Mouse (Mus musculus): ENCODE measurements around the gene Olfml2b. TPM values are rescaled to one million over a fixed set of nuclear protein-coding genes. Genes with fewer than 3 reads are reported as not detected.
A peak's percentile ranks its signal among the peaks of the same experiment; 100 is the strongest.

Gene Olfml2b
- polyA plus RNA-seq, 1 experiment from 2014 or later: 52.5 TPM

GRCm38 (mm10) chr1:170619686-170620374, 24.5 kb upstream of the Olfml2b start:
- no peaks in the 10 kb centered on the region for H3K36me3 ChIP-seq
- no peak overlapping the region for H3K9ac ChIP-seq
- H3K4me2 ChIP-seq: no peak overlapping the region
- no peaks in the 10 kb centered on the region for H3K9me3 ChIP-seq
- no peak overlapping the region for H3K27ac ChIP-seq
- H3K4me1 ChIP-seq: no peaks in the 10 kb centered on the region
- H3K27me3 ChIP-seq: no peaks in the 10 kb centered on the region
- H3K4me3 ChIP-seq: no peak overlapping the region
- ATAC-seq (ENCODE audit: insufficient number of reproducible peaks, low FRiP score, low TSS enrichment, low read depth): no peak
- 79% methylated on average over 2 of the region's 2 CpGs for WGBS

- no peaks in the 10 kb centered on the region for H3K9me3 ChIP-seq
- H3K27ac ChIP-seq: no peak overlapping the region
- no peaks in the 10 kb centered on the region for H3K27me3 ChIP-seq
- no peak overlapping the region for H3K4me2 ChIP-seq
- ATAC-seq (ENCODE audit: insufficient number of reproducible peaks, low FRiP score, low TSS enrichment, low read depth): no peak
- H3K4me3 ChIP-seq: no peak overlapping the region
- 48% methylated on average over 5 of the region's 5 CpGs for WGBS
- H3K9ac ChIP-seq: no peak overlapping the region
- no peaks in the 10 kb centered on the region for H3K4me1 ChIP-seq
- no peaks in the 10 kb centered on the region for H3K36me3 ChIP-seq
These were observed 21.4 kb upstream of the Olfml2b start for GRCm38 (mm10) chr1:170622934-170623333.

GRCm38 (mm10) chr1:170623432-170623831, 20.9 kb upstream of the Olfml2b start:
- H3K27ac ChIP-seq: no peak overlapping the region
- H3K4me1 ChIP-seq: no peaks in the 10 kb centered on the region
- WGBS: 92% methylated on average over 1 of the region's 1 CpGs
- no peaks in the 10 kb centered on the region for H3K9me3 ChIP-seq
- H3K4me2 ChIP-seq: no peak overlapping the region
- H3K9ac ChIP-seq: no peak overlapping the region
- no peaks in the 10 kb centered on the region for H3K36me3 ChIP-seq
- no peak for ATAC-seq (ENCODE audit: insufficient number of reproducible peaks, low FRiP score, low TSS enrichment, low read depth)
- no peak overlapping the region for H3K4me3 ChIP-seq
- H3K27me3 ChIP-seq: no peaks in the 10 kb centered on the region

GRCm38 (mm10) chr1:170630489-170630888, 13.8 kb upstream of the Olfml2b start:
- no peaks in the 10 kb centered on the region for H3K27me3 ChIP-seq
- 85% methylated on average over 4 of the region's 4 CpGs for WGBS
- H3K27ac ChIP-seq: no peak overlapping the region
- no peak overlapping the region for H3K4me2 ChIP-seq
- no peak overlapping the region for H3K9ac ChIP-seq
- H3K4me3 ChIP-seq: no peak overlapping the region
- H3K9me3 ChIP-seq: no peaks in the 10 kb centered on the region
- no peak for ATAC-seq (ENCODE audit: insufficient number of reproducible peaks, low FRiP score, low TSS enrichment, low read depth)
- no peaks in the 10 kb centered on the region for H3K36me3 ChIP-seq
- no peaks in the 10 kb centered on the region for H3K4me1 ChIP-seq

GRCm38 (mm10) chr1:170631571-170631970, 12.8 kb upstream of the Olfml2b start:
- no peaks in the 10 kb centered on the region for H3K9me3 ChIP-seq
- ATAC-seq (ENCODE audit: insufficient number of reproducible peaks, low FRiP score, low TSS enrichment, low read depth): no peak

GRCm38 (mm10) chr1:170632385-170632784, 11.9 kb upstream of the Olfml2b start:
- no peak overlapping the region for H3K4me3 ChIP-seq
- H3K27me3 ChIP-seq: no peaks in the 10 kb centered on the region
- H3K36me3 ChIP-seq: no peaks in the 10 kb centered on the region
- H3K4me2 ChIP-seq: no peak overlapping the region
- H3K9me3 ChIP-seq: no peaks in the 10 kb centered on the region
- H3K9ac ChIP-seq: no peak overlapping the region
- H3K4me1 ChIP-seq: no peaks in the 10 kb centered on the region
- H3K27ac ChIP-seq: no peak overlapping the region
- WGBS: 26% methylated on average over 3 of the region's 3 CpGs
- no peak for ATAC-seq (ENCODE audit: insufficient number of reproducible peaks, low FRiP score, low TSS enrichment, low read depth)

More at GRCm38 (mm10) chr1:170631571-170631970, 12.8 kb upstream of the Olfml2b start:
- 91% methylated on average over 5 of the region's 5 CpGs for WGBS
- no peak overlapping the region for H3K9ac ChIP-seq
- no peaks in the 10 kb centered on the region for H3K27me3 ChIP-seq
- H3K4me3 ChIP-seq: no peak overlapping the region
- no peaks in the 10 kb centered on the region for H3K36me3 ChIP-seq
- H3K4me2 ChIP-seq: no peak overlapping the region
- H3K4me1 ChIP-seq: no peaks in the 10 kb centered on the region
- no peak overlapping the region for H3K27ac ChIP-seq

GRCm38 (mm10) chr1:170632856-170633255, 11.5 kb upstream of the Olfml2b start:
- Histone ChIP-seq H3K27me3 (no peaks in the 10 kb centered on the region), H3K27ac (no peak overlapping the region), H3K4me2 (no peak overlapping the region), H3K9ac (no peak overlapping the region), H3K9me3 (no peaks in the 10 kb centered on the region), H3K36me3 (no peaks in the 10 kb centered on the region), H3K4me3 (no peak overlapping the region), H3K4me1 (no peaks in the 10 kb centered on the region)
- no peak for ATAC-seq (ENCODE audit: insufficient number of reproducible peaks, low FRiP score, low TSS enrichment, low read depth)
- WGBS: 74% methylated on average over 4 of the region's 4 CpGs

GRCm38 (mm10) chr1:170638941-170639340, 5.4 kb upstream of the Olfml2b start:
- Histone ChIP-seq H3K9ac (no peak overlapping the region), H3K27me3 (no peaks in the 10 kb centered on the region), H3K27ac (peak overlapping the region; percentile 69), H3K9me3 (no peaks in the 10 kb centered on the region), H3K4me2 (no peak overlapping the region), H3K36me3 (no peaks in the 10 kb centered on the region), H3K4me3 (no peak overlapping the region), H3K4me1 (peaks cover 14% of the 10 kb centered on the region; the same call in 1 of the 2 replicates)
- WGBS: 60% methylated on average over 7 of the region's 7 CpGs
- 0 out of 2 replicates have a peak, but pooled peaks have one; percentile 30 for ATAC-seq (ENCODE audit: insufficient number of reproducible peaks, low FRiP score, low TSS enrichment, low read depth)

- Histone ChIP-seq H3K36me3 (peaks cover 5% of the 10 kb centered on the region; the same call in 1 of the 2 replicates), H3K4me1 (peaks cover 30% of the 10 kb centered on the region), H3K27ac (peak overlapping the region; percentile 77), H3K9ac (0 out of 2 replicates have a peak overlapping the region, but pooled peaks have one; percentile 14), H3K27me3 (no peaks in the 10 kb centered on the region), H3K4me2 (peak overlapping the region; percentile 87), H3K4me3 (peak overlapping the region; percentile 57), H3K9me3 (no peaks in the 10 kb centered on the region)
- 44% methylated on average over 15 of the region's 15 CpGs for WGBS
- no peak for ATAC-seq (ENCODE audit: insufficient number of reproducible peaks, low FRiP score, low TSS enrichment, low read depth)
These were observed 1.7 kb downstream of the Olfml2b start for GRCm38 (mm10) chr1:170645896-170646605.

GRCm38 (mm10) chr1:170646606-170647287, 2.4 kb downstream of the Olfml2b start:
- Histone ChIP-seq H3K9me3 (no peaks in the 10 kb centered on the region), H3K36me3 (peaks cover 6% of the 10 kb centered on the region; the same call in 1 of the 2 replicates), H3K4me2 (peak overlapping the region; percentile 87), H3K4me3 (peak overlapping the region; percentile 57), H3K9ac (no peak overlapping the region), H3K27ac (peak overlapping the region; percentile 77), H3K27me3 (no peaks in the 10 kb centered on the region), H3K4me1 (peaks cover 34% of the 10 kb centered on the region)
- no peak for ATAC-seq (ENCODE audit: insufficient number of reproducible peaks, low FRiP score, low TSS enrichment, low read depth)
- WGBS: 67% methylated on average over 9 of the region's 9 CpGs

GRCm38 (mm10) chr1:170647381-170647780, 3.0 kb downstream of the Olfml2b start:
- ATAC-seq (ENCODE audit: insufficient number of reproducible peaks, low FRiP score, low TSS enrichment, low read depth): no peak
- H3K4me3 ChIP-seq: no peak overlapping the region
- H3K27me3 ChIP-seq: no peaks in the 10 kb centered on the region
- H3K4me1 ChIP-seq: peaks cover 37% of the 10 kb centered on the region
- H3K9ac ChIP-seq: no peak overlapping the region
- H3K9me3 ChIP-seq: no peaks in the 10 kb centered on the region
- H3K27ac ChIP-seq: no peak overlapping the region; the same call in 1 of the 2 replicates
- 82% methylated on average over 7 of the region's 7 CpGs for WGBS
- H3K36me3 ChIP-seq: peaks cover 6% of the 10 kb centered on the region; the same call in 1 of the 2 replicates
- H3K4me2 ChIP-seq: peak overlapping the region; percentile 87; the same call in 1 of the 2 replicates

All from limb, embryonic 15.5 days (tissue).